Mouse (Mus musculus) left cerebral cortex, adult 2 months (tissue): ENCODE measurements around the gene Olfr1453. TPM values are rescaled to one million over a fixed set of nuclear protein-coding genes. Genes with fewer than 3 reads are reported as not detected.
"Not testable (repeated sequence)": the region's sequence is repeated elsewhere in the genome, so short reads cannot be mapped to it uniquely, and the experiment has no call there.

Experiments
- DNase-seq, 2 experiments: peaks; one replicate each; pipeline ENCODE4 v3.0.0; 2021 to 2022; ENCODE audit warnings: low spot score in 2 of 2, mixed read lengths in 1 of 2; ENCODE audit errors: extremely low spot score in 1 of 2
- H3K27ac ChIP-seq: fragments of 200-600 bp; 2 replicates; pipeline ENCODE4 v1.8.1; 2022
- H3K4me3 ChIP-seq: fragments of 200-600 bp; 2 replicates; pipeline ENCODE4 v1.8.1; 2022
- CTCF ChIP-seq: fragments of 200-600 bp; IDR thresholded peaks from 2 replicates; pipeline ENCODE4 v1.8.1; 2022; ENCODE audit warnings: antibody characterized with exemption, mild to moderate bottlenecking, moderate library complexity
- intact Hi-C: fragments of 180-260 bp; cut with DNase I; formaldehyde crosslinking; loops from one replicate; pipeline ENCODE4 v1.15.1; 2025
- long read RNA-seq, 2 experiments: library from polyadenylated mRNA; stranded (forward); transcript quantifications; one replicate each; pipeline ENCODE4 v2.0.0; 2021; ENCODE audit warnings: borderline mapping rate in 2 of 2
- total RNA-seq, 2 experiments: library from RNA; stranded (reverse); gene quantifications; 2 replicates each; pipeline ENCODE4 v1.2.3; 2021

The Olfr1453 gene
- not detected for total RNA-seq
- long read RNA-seq, experiment 1, result 0 reads
- long read RNA-seq, experiment 2, result 0 reads

GRCm38 (mm10) chr19:13028227-13028626, at the start of gene Olfr1453:
Gene Olfr1453 (minus strand): TSS chr19:13028327.
- intact Hi-C loops, result no loop called here
- DNase-seq, result no peak
- TF ChIP-seq CTCF, result no peak
- Histone ChIP-seq H3K4me3 (no peak within 1 kb of the TSS), H3K27ac (no peak within 1 kb of the TSS)

GRCm38 (mm10) chr19:13060310-13060709, 32.2 kb upstream of the Olfr1453 start, which contains the start of gene Olfr1454:
Gene Olfr1454 (plus strand): TSS chr19:13060610.
- H3K4me3 ChIP-seq, result no peak within 1 kb of the TSS
- H3K27ac ChIP-seq, result no peak within 1 kb of the TSS
- no peak for DNase-seq
- intact Hi-C loops, result no loop called here
- TF ChIP-seq CTCF, result no peak

GRCm38 (mm10) chr19:12994714-12995113, 33.4 kb downstream of the Olfr1453 start, which contains the start of gene Olfr1451:
Gene Olfr1451 (plus strand): TSS chr19:12995014.
- intact Hi-C loops, result no loop called here
- Histone ChIP-seq H3K27ac (no peak within 1 kb of the TSS), H3K4me3 (no peak within 1 kb of the TSS)
- DNase-seq, result no peak
- no peak for TF ChIP-seq CTCF

GRCm38 (mm10) chr19:12992316-12992715, 35.8 kb downstream of the Olfr1453 start:
- DNase-seq, H3K27ac ChIP-seq, H3K4me3 ChIP-seq, intact Hi-C loops: not testable (repeated sequence)

Other genes with a start within 250 kb of the Olfr1453 start
- gene Zfp91, start 232.2 kb downstream of the Olfr1453 start, total RNA-seq, result 10 to 100 TPM; 89.2 to 97.0 TPM
- gene Lpxn, start 232.1 kb downstream of the Olfr1453 start, total RNA-seq, result 1 to 10 TPM; 1.4 to 1.5 TPM
- not detected for gene Gm5244, start 181.6 kb downstream of the Olfr1453 start, total RNA-seq
- not detected for gene Olfr1444, start 171.0 kb downstream of the Olfr1453 start, total RNA-seq
- gene Olfr1445, start 144.5 kb downstream of the Olfr1453 start, total RNA-seq, result not detected
- not detected for gene Olfr1446, start 134.8 kb downstream of the Olfr1453 start, total RNA-seq
- gene Olfr1447, start 124.6 kb downstream of the Olfr1453 start, total RNA-seq, result not detected
- not detected for gene Olfr1448, start 103.9 kb downstream of the Olfr1453 start, total RNA-seq
- gene Olfr1449, start 97.5 kb downstream of the Olfr1453 start, total RNA-seq, result not detected
- gene Olfr1450, start 78.1 kb downstream of the Olfr1453 start, total RNA-seq, result not detected
- not detected for gene Olfr1451, start 33.3 kb downstream of the Olfr1453 start, total RNA-seq
- gene Olfr1454, start 32.3 kb upstream of the Olfr1453 start, total RNA-seq, result not detected
- not detected for gene Olfr1457, start 69.6 kb upstream of the Olfr1453 start, total RNA-seq
- not detected for gene Olfr1458, start 78.4 kb upstream of the Olfr1453 start, total RNA-seq
- gene Olfr1459, start 121.2 kb upstream of the Olfr1453 start, total RNA-seq, result under 1 TPM; 0.16 to 0.19 TPM
- not detected for gene Olfr1461, start 134.7 kb upstream of the Olfr1453 start, total RNA-seq
- not detected for gene Olfr1462, start 157.4 kb upstream of the Olfr1453 start, total RNA-seq
- gene Olfr1463, start 203.0 kb upstream of the Olfr1453 start, total RNA-seq, result not detected